Mouse (Mus musculus): Measurements from ENCODE around the gene Sfrp4.
"Not testable (repeated sequence)": the region's sequence is repeated elsewhere in the genome, so short reads cannot be mapped to it uniquely, and the experiment has no call there.

- not testable (repeated sequence) for TF ChIP-seq POLR2A, CTCF (IDR thresholded peaks at IDR 0.05; ENCODE audit: insufficient read depth, low read depth, low read length)
These were observed 48.2 kb upstream of the Sfrp4 start for GRCm38 (mm10) chr13:19574723-19575122.

Data from olfactory bulb, adult 2 months (tissue).